Mouse (Mus musculus) heart, adult 2 months (tissue): ENCODE measurements around the gene Fam81a. TPM values are rescaled to one million over a fixed set of nuclear protein-coding genes. Genes with fewer than 3 reads are reported as not detected.

Experiments
- DNase-seq, 2 experiments: peaks; one replicate each; pipeline ENCODE4 v3.0.0; 2021
- H3K27ac ChIP-seq: fragments of 200-600 bp; 2 replicates; pipeline ENCODE4 v1.8.1; 2022
- H3K27me3 ChIP-seq: fragments of 200-500 bp; 2 replicates; pipeline ENCODE4 v1.6.1; 2012; ENCODE audit warnings: mild to moderate bottlenecking, low read length, inconsistent platforms, mixed read lengths; ENCODE audit not compliant: control insufficient read depth, insufficient read depth
- H3K36me3 ChIP-seq: fragments of 200-500 bp; 2 replicates; pipeline ENCODE4 v1.6.1; 2012; ENCODE audit warnings: low read length, inconsistent platforms; ENCODE audit not compliant: control insufficient read depth, insufficient read depth
- H3K4me1 ChIP-seq: fragments of 200-500 bp; 2 replicates; pipeline ENCODE4 v1.6.1; 2011; ENCODE audit warnings: low read length; ENCODE audit not compliant: control insufficient read depth, insufficient read depth
- H3K4me3 ChIP-seq: fragments of 200-600 bp; 2 replicates; pipeline ENCODE4 v1.8.1; 2022
- H3K79me2 ChIP-seq: fragments of 200-500 bp; replicated peaks from 2 replicates; pipeline ENCODE4 v1.6.1; 2012; ENCODE audit warnings: mild to moderate bottlenecking, inconsistent platforms, low read length, moderate library complexity, mixed read lengths; ENCODE audit not compliant: control insufficient read depth, insufficient read depth
- H3K9ac ChIP-seq: fragments of 200-500 bp; 2 replicates; pipeline ENCODE4 v1.6.1; 2012; ENCODE audit warnings: low read depth, mild to moderate bottlenecking, control low read depth, inconsistent platforms, low read length, mixed read lengths
- CTCF ChIP-seq: fragments of 200-600 bp; IDR thresholded peaks from 2 replicates; pipeline ENCODE4 v1.8.1; 2022; ENCODE audit warnings: antibody characterized with exemption, mild to moderate bottlenecking, moderate library complexity
- EP300 ChIP-seq: fragments of 200-500 bp; IDR thresholded peaks from 2 replicates; pipeline ENCODE4 v1.6.1; 2011; ENCODE audit warnings: low read depth, low read length, control low read depth; ENCODE audit not compliant: insufficient read depth
- POLR2A ChIP-seq: fragments of 200-500 bp; IDR thresholded peaks from 2 replicates; pipeline ENCODE4 v1.6.1; 2011; ENCODE audit warnings: mild to moderate bottlenecking, low read depth, low read length, control low read depth; ENCODE audit not compliant: insufficient read depth
- WGBS: fragments of 180-500 bp; shearing (Covaris S2); methylation state at CpG from one replicate; pipeline ENCODE4 v1.1.7; 2018; 5-methylcytosine and 5-hydroxymethylcytosine counted together
- intact Hi-C: fragments of 180-260 bp; cut with DNase I; formaldehyde crosslinking; loops from one replicate; pipeline ENCODE4 v1.15.1; 2025
- polyA plus RNA-seq: library from polyadenylated mRNA; depleted of rRNA; stranded (reverse); fragments of >200 nt; gene quantifications from 2 replicates; pipeline ENCODE4 v1.2.3, GENCODE M21; 2012
- total RNA-seq, 2 experiments: library from RNA; stranded (reverse); gene quantifications; 2 replicates each; pipeline ENCODE4 v1.2.3; 2021

The Fam81a gene
- total and polyA plus RNA-seq, 3 experiments = 9.0 to 32.6 (median 30.7) TPM

GRCm38 (mm10) chr9:70168973-70169372 lies 26.6 kb upstream of the Fam81a start:
- intact Hi-C loops = no loop called here
- 85% methylated on average over 7 of the region's 7 CpGs for WGBS
- no peak overlapping the region for H3K27ac ChIP-seq
- H3K4me3 ChIP-seq = no peak overlapping the region
- TF ChIP-seq POLR2A (no peak), CTCF (peak; percentile 48)
- H3K9ac ChIP-seq = no peak overlapping the region
- H3K4me1 ChIP-seq = no peaks in the 10 kb centered on the region
- no peaks in the 10 kb centered on the region for H3K36me3 ChIP-seq
- H3K79me2 ChIP-seq = no peaks in the 10 kb centered on the region
- DNase-seq = no peak
- H3K27me3 ChIP-seq = no peaks in the 10 kb centered on the region

- no peak overlapping the region for H3K9ac ChIP-seq
- H3K27ac ChIP-seq = no peak overlapping the region
- no peak overlapping the region for H3K4me3 ChIP-seq
- DNase-seq = no peak
- intact Hi-C loops = no loop called here
- H3K79me2 ChIP-seq = no peaks in the 10 kb centered on the region
- no peaks in the 10 kb centered on the region for H3K4me1 ChIP-seq
- TF ChIP-seq POLR2A = no peak
- H3K27me3 ChIP-seq = no peaks in the 10 kb centered on the region
- 82% methylated on average over 10 of the region's 10 CpGs for WGBS
- no peaks in the 10 kb centered on the region for H3K36me3 ChIP-seq
These were observed 17.7 kb upstream of the Fam81a start for GRCm38 (mm10) chr9:70160071-70160470.

- no peak for DNase-seq
- Histone ChIP-seq H3K4me1 (no peaks in the 10 kb centered on the region), H3K4me3 (no peak overlapping the region), H3K27me3 (no peaks in the 10 kb centered on the region), H3K36me3 (no peaks in the 10 kb centered on the region), H3K9ac (no peak overlapping the region), H3K27ac (no peak overlapping the region), H3K79me2 (no peaks in the 10 kb centered on the region)
- WGBS = 71% methylated on average over 3 of the region's 3 CpGs
- intact Hi-C loops = no loop called here
- TF ChIP-seq CTCF = no peak
- TF ChIP-seq EP300 = no peak
- no peak for TF ChIP-seq POLR2A
These were observed 5.3 kb upstream of the Fam81a start for GRCm38 (mm10) chr9:70147618-70148017.

- Histone ChIP-seq H3K36me3 (no peaks in the 10 kb centered on the region), H3K4me3 (no peak overlapping the region), H3K27ac (no peak overlapping the region), H3K27me3 (no peaks in the 10 kb centered on the region), H3K79me2 (no peaks in the 10 kb centered on the region), H3K9ac (no peak overlapping the region), H3K4me1 (peaks cover 3% of the 10 kb centered on the region; the same call in 1 of the 2 replicates)
- intact Hi-C loops = no loop called here
- WGBS = 77% methylated on average over 4 of the region's 4 CpGs
- no peak for TF ChIP-seq EP300
- no peak for TF ChIP-seq POLR2A
- no peak for TF ChIP-seq CTCF
- DNase-seq = no peak
These were observed 3.1 kb upstream of the Fam81a start for GRCm38 (mm10) chr9:70145426-70145825.

- peaks cover 3% of the 10 kb centered on the region; the same call in 1 of the 2 replicates for H3K4me1 ChIP-seq
- intact Hi-C loops = no loop called here
These were observed 966 bp upstream of the Fam81a start for GRCm38 (mm10) chr9:70143326-70143725.

GRCm38 (mm10) chr9:70141885-70142326 lies 454 bp downstream of the Fam81a start:
- Histone ChIP-seq H3K79me2 (no peaks in the 10 kb centered on the region), H3K4me3 (peak overlapping the region; percentile 62), H3K27me3 (no peaks in the 10 kb centered on the region), H3K36me3 (no peaks in the 10 kb centered on the region), H3K27ac (no peak overlapping the region), H3K9ac (peak overlapping the region; percentile 12; the same call in 1 of the 2 replicates), H3K4me1 (peaks cover 3% of the 10 kb centered on the region; the same call in 1 of the 2 replicates)
- no peak for TF ChIP-seq CTCF
- no peak for TF ChIP-seq EP300
- no peak for TF ChIP-seq POLR2A
- intact Hi-C loops = no loop called here
- no peak for DNase-seq
- 11% methylated on average over 11 of the region's 11 CpGs for WGBS

More at GRCm38 (mm10) chr9:70143326-70143725, 966 bp upstream of the Fam81a start:
- H3K9ac ChIP-seq = no peak overlapping the region
- DNase-seq = no peak
- H3K79me2 ChIP-seq = no peaks in the 10 kb centered on the region
- no peaks in the 10 kb centered on the region for H3K36me3 ChIP-seq
- TF ChIP-seq POLR2A (no peak), EP300 (no peak), CTCF (no peak)
- 73% methylated on average over 8 of the region's 8 CpGs for WGBS
- no peak overlapping the region for H3K4me3 ChIP-seq
- H3K27ac ChIP-seq = no peak overlapping the region
- no peaks in the 10 kb centered on the region for H3K27me3 ChIP-seq
